ENCODE assay signal across 8 mouse cellular contexts in genomic region chr1:155722185-155722584, GRCm38 (mm10). TPM values are rescaled to one million over a fixed set of nuclear protein-coding genes. Genes with fewer than 3 reads are reported as not detected.
A peak's percentile ranks its signal among the peaks of the same experiment; 100 is the strongest.
DNase-seq lines count a peak whose midpoint lies in the region; ATAC-seq lines count a peak whose summit lies in the region.

No protein-coding gene starts in this region.

- H3K4me3 ChIP-seq in embryonic facial prominence, embryonic 13.5 days = peak overlapping the region; percentile 19; the same call in 1 of the 2 replicates
- H3K4me3 ChIP-seq in hindbrain, embryonic 16.5 days (ENCODE audit: low read length) = peak overlapping the region; percentile 20; the same call in 1 of the 2 replicates
- no peak overlapping the region for H3K4me3 ChIP-seq in stomach, embryonic 14.5 days (ENCODE audit: low read depth, low read length)

- no peaks in the 10 kb centered on the region for H3K9me3 ChIP-seq in embryonic facial prominence, embryonic 13.5 days
- H3K9me3 ChIP-seq in hindbrain, embryonic 16.5 days (ENCODE audit: control insufficient read depth, low read length) = no peaks in the 10 kb centered on the region
- no peaks in the 10 kb centered on the region for H3K9me3 ChIP-seq in stomach, embryonic 14.5 days (ENCODE audit: control insufficient read depth, low read depth, low read length)

- H3K4me1 ChIP-seq in embryonic facial prominence, embryonic 13.5 days = no peaks in the 10 kb centered on the region
- H3K4me1 ChIP-seq in hindbrain, embryonic 16.5 days (ENCODE audit: control insufficient read depth, insufficient read depth, low read depth, low read length) = no peaks in the 10 kb centered on the region; the same call in 1 of the 2 replicates
- no peaks in the 10 kb centered on the region for H3K4me1 ChIP-seq in stomach, embryonic 14.5 days (ENCODE audit: control insufficient read depth, insufficient read depth, low read length)

- peak; percentile 41 for DNase-seq in urinary bladder, postnatal 14 days (ENCODE audit: low spot score)
- no peak for DNase-seq in urinary bladder, postnatal 10 days (ENCODE audit: low spot score)
- peak; percentile 17 for DNase-seq in lung, postnatal 36 days
- no peak for DNase-seq in frontal cortex, postnatal 25 days (ENCODE audit: low spot score in 2 of 2)
- no peak for DNase-seq in right cerebral cortex, adult 2 months (ENCODE audit: low spot score in 2 of 2)

- no peak overlapping the region for H3K27ac ChIP-seq in embryonic facial prominence, embryonic 13.5 days
- no peak overlapping the region for H3K27ac ChIP-seq in hindbrain, embryonic 16.5 days (ENCODE audit: low read depth, low read length)
- H3K27ac ChIP-seq in stomach, embryonic 14.5 days (ENCODE audit: low read length) = no peak overlapping the region

- under 1% methylated on average over 13 of the region's 13 CpGs for WGBS in embryonic facial prominence, embryonic 13.5 days
- 2% methylated on average over 13 of the region's 13 CpGs for WGBS in hindbrain, embryonic 16.5 days
- under 1% methylated on average over 13 of the region's 13 CpGs for WGBS in stomach, embryonic 14.5 days

- no peaks in the 10 kb centered on the region for H3K36me3 ChIP-seq in embryonic facial prominence, embryonic 13.5 days
- no peaks in the 10 kb centered on the region for H3K36me3 ChIP-seq in hindbrain, embryonic 16.5 days (ENCODE audit: control insufficient read depth, insufficient read depth, low read length)
- no peaks in the 10 kb centered on the region for H3K36me3 ChIP-seq in stomach, embryonic 14.5 days (ENCODE audit: control insufficient read depth, insufficient read depth, low read length)

- no peak overlapping the region for H3K9ac ChIP-seq in embryonic facial prominence, embryonic 13.5 days
- peak overlapping the region; percentile 22; the same call in 1 of the 2 replicates for H3K9ac ChIP-seq in hindbrain, embryonic 16.5 days (ENCODE audit: low read depth, low read length)
- no peak overlapping the region for H3K9ac ChIP-seq in stomach, embryonic 14.5 days (replicated peaks; ENCODE audit: low read depth, low read length)

- H3K4me2 ChIP-seq in embryonic facial prominence, embryonic 13.5 days = peak overlapping the region; percentile 50
- peak overlapping the region; percentile 46 for H3K4me2 ChIP-seq in hindbrain, embryonic 16.5 days (ENCODE audit: low read length)
- peak overlapping the region; percentile 24; the same call in 1 of the 2 replicates for H3K4me2 ChIP-seq in stomach, embryonic 14.5 days (replicated peaks; ENCODE audit: low read depth, low read length)

- H3K27me3 ChIP-seq in embryonic facial prominence, embryonic 13.5 days = peaks cover 75% of the 10 kb centered on the region
- H3K27me3 ChIP-seq in hindbrain, embryonic 16.5 days (replicated peaks; ENCODE audit: control insufficient read depth, insufficient read depth, low read length) = peaks cover 17% of the 10 kb centered on the region
- peaks cover 7% of the 10 kb centered on the region; the same call in 1 of the 2 replicates for H3K27me3 ChIP-seq in stomach, embryonic 14.5 days (ENCODE audit: control insufficient read depth, insufficient read depth, low read length)

- ATAC-seq in embryonic facial prominence, embryonic 13.5 days (ENCODE audit: insufficient number of reproducible peaks, insufficient read depth, low FRiP score, low TSS enrichment, low read depth) = no peak
- peak; percentile 63; the same call in 1 of the 2 replicates for ATAC-seq in hindbrain, embryonic 16.5 days
- ATAC-seq in stomach, embryonic 14.5 days (ENCODE audit: insufficient number of reproducible peaks, insufficient read depth, low FRiP score, low read depth) = no peak

RNA-seq across cellular contexts. Expression of gene Lhx4, which starts 29.3 kb away (rescaled TPM):
- polyA plus RNA-seq in embryonic facial prominence, embryonic 13.5 days (2015; fragmentation: Nextera tagmentation; extraction: Ambion mirVana) = not detected in 2 replicates
- 1.7 and 2.3 TPM in 2 replicates for polyA plus RNA-seq in hindbrain, embryonic 16.5 days (2015; fragmentation: Nextera tagmentation; extraction: Ambion mirVana)
- polyA plus RNA-seq in stomach, embryonic 14.5 days (2014; fragmentation: Nextera tagmentation; extraction: Ambion mirVana) = 0.08 and 0.12 TPM in 2 replicates

Comparison
In these comparisons a context has a peak if more than half of its experiments do, and no peak if none do; other contexts are left out.
1. DNase-seq: peak in urinary bladder, postnatal 14 days (single experiment) and lung, postnatal 36 days (single experiment); none in urinary bladder, postnatal 10 days (single experiment), frontal cortex, postnatal 25 days (0 of 2) and right cerebral cortex, adult 2 months (0 of 2).
2. Peak in every context shown above with its lines, with median percentiles within 50 percentile points of each other: H3K4me2 ChIP-seq.